Mouse (Mus musculus): Measurements from ENCODE around the gene Olfr1264. TPM values are rescaled to one million over a fixed set of nuclear protein-coding genes. Genes with fewer than 3 reads are reported as not detected.

Gene Olfr1264
- polyA plus RNA-seq (2014; fragmentation: Nextera tagmentation; extraction: Ambion mirVana): not detected in 2 replicates

DNA sequence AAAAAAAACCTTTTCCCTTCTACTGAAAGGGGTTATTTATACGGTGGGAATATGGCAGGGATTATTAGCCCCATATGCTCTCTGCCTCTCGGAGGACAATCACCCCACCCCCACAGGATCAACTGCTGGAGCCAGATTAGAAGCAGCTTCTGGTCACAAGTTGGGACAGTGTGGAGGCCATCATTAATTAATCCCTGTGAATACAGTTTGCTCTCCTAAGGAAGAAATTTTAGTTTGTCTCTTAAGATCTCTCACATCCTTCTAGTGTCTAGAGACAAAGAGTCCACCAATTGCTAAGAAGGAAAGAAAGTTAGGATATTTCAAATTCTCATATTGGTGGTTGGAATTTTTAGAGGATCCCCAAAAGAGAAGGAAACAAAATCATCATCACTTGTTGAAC is at the start of gene Olfr1264:
TSS of gene Olfr1264 (minus strand) at position 101 of the 400 bp plus-strand sequence.
- Histone ChIP-seq H3K4me1 (replicated peaks; ENCODE audit: control insufficient read depth, insufficient read depth, low read length) (no peaks in the 10 kb centered on the region), H3K4me2 (no peak within 1 kb of the TSS), H3K9ac (ENCODE audit: low read depth, low read length) (no peak within 1 kb of the TSS), H3K9me3 (ENCODE audit: control insufficient read depth, low read length) (no peaks in the 10 kb centered on the region), H3K27ac (ENCODE audit: low read depth, low read length) (no peak within 1 kb of the TSS), H3K36me3 (ENCODE audit: control insufficient read depth, insufficient read depth, low read length) (no peaks in the 10 kb centered on the region), H3K27me3 (replicated peaks; ENCODE audit: control insufficient read depth, insufficient read depth, low read length) (no peaks in the 10 kb centered on the region), H3K4me3 (ENCODE audit: low read depth, low read length) (no peak within 1 kb of the TSS)
- no peak for DNase-seq (ENCODE audit: low spot score)
- WGBS: 78% methylated on average over 2 of the region's 2 CpGs
- no peak for ATAC-seq (replicated peaks; ENCODE audit: low FRiP score)

DNA sequence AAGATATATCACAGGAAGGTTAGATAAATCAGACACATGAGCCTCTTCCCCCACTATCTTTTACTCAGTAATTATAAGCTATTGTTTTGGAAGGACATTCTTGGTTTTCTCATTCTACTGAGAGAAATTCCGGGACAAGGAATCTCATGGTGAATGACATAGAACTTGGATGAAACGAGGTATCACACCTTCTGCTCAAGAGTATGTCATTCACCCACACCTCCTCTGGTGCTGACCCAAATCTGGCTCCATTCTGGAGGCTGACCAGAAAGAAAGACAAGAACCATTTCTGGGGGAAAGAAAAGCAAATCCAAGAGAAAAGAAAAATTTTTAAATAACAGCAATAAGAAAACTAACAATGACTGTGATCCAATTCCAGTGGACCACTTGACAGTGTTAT is 44.7 kb upstream of the Olfr1264 start:
- Histone ChIP-seq H3K27ac (ENCODE audit: low read depth, low read length) (no peak overlapping the region), H3K4me1 (replicated peaks; ENCODE audit: control insufficient read depth, insufficient read depth, low read length) (no peaks in the 10 kb centered on the region), H3K4me3 (ENCODE audit: low read depth, low read length) (no peak overlapping the region), H3K27me3 (replicated peaks; ENCODE audit: control insufficient read depth, insufficient read depth, low read length) (no peaks in the 10 kb centered on the region), H3K36me3 (ENCODE audit: control insufficient read depth, insufficient read depth, low read length) (no peaks in the 10 kb centered on the region), H3K9ac (ENCODE audit: low read depth, low read length) (no peak overlapping the region), H3K4me2 (no peak overlapping the region), H3K9me3 (ENCODE audit: control insufficient read depth, low read length) (no peaks in the 10 kb centered on the region)
- no peak for ATAC-seq (replicated peaks; ENCODE audit: low FRiP score)
- DNase-seq (ENCODE audit: low spot score): no peak
- 72% methylated on average over 2 of the region's 2 CpGs for WGBS

DNA sequence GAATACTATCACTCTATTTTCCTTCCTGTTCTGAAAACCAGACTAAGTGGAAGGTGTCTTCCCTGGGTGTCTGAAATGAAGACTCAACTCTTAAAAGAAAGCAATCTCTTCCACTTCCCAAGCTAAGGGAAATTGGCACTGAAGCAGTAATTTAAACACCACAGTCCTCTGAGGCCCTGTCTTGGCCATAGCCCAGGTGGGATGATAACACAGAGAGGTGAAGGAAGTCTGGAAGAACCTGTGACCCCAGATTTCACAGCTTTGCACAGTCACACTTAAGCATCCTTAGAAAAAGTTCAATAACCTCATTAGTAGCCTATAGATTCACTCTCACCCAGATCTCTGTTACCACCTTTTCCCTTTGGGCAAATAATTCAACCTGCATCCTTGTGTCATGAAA is 38.1 kb upstream of the Olfr1264 start, which contains the start of gene Olfr140:
TSS of gene Olfr140 (minus strand) at position 101 of the 400 bp plus-strand sequence.
- Histone ChIP-seq H3K9me3 (ENCODE audit: control insufficient read depth, low read length) (no peaks in the 10 kb centered on the region), H3K27ac (ENCODE audit: low read depth, low read length) (no peak within 1 kb of the TSS), H3K4me1 (replicated peaks; ENCODE audit: control insufficient read depth, insufficient read depth, low read length) (no peaks in the 10 kb centered on the region), H3K4me3 (ENCODE audit: low read depth, low read length) (no peak within 1 kb of the TSS), H3K9ac (ENCODE audit: low read depth, low read length) (no peak within 1 kb of the TSS), H3K4me2 (no peak within 1 kb of the TSS), H3K36me3 (ENCODE audit: control insufficient read depth, insufficient read depth, low read length) (no peaks in the 10 kb centered on the region), H3K27me3 (replicated peaks; ENCODE audit: control insufficient read depth, insufficient read depth, low read length) (no peaks in the 10 kb centered on the region)
- ATAC-seq (replicated peaks; ENCODE audit: low FRiP score) (no peak), DNase-seq (ENCODE audit: low spot score) (no peak)

DNA sequence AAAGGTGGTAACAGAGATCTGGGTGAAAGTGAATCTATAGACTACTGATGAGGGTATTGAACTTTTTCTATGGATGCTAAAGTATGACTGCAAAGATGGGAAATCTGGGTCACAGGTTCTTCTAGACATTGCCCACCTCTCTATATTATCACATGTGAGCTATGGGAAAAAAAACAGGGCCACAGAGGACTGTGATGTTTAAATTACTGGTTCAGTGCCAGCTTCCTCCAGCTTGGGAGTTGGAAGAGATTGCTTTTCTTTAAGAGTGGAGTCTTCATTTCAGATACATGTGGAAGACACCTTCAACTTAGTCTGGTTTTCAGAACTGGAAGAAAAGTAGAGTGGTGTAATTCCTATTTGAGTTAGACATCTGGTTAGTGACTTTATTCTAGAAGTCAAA is 9.7 kb upstream of the Olfr1264 start, which contains the start of gene Olfr1265:
TSS of gene Olfr1265 (plus strand) at position 301 of the 400 bp plus-strand sequence.
- Histone ChIP-seq H3K9ac (ENCODE audit: low read depth, low read length) (no peak within 1 kb of the TSS), H3K36me3 (ENCODE audit: control insufficient read depth, insufficient read depth, low read length) (no peaks in the 10 kb centered on the region), H3K9me3 (ENCODE audit: control insufficient read depth, low read length) (no peaks in the 10 kb centered on the region), H3K4me3 (ENCODE audit: low read depth, low read length) (no peak within 1 kb of the TSS), H3K4me2 (no peak within 1 kb of the TSS), H3K27me3 (replicated peaks; ENCODE audit: control insufficient read depth, insufficient read depth, low read length) (no peaks in the 10 kb centered on the region), H3K27ac (ENCODE audit: low read depth, low read length) (no peak within 1 kb of the TSS), H3K4me1 (replicated peaks; ENCODE audit: control insufficient read depth, insufficient read depth, low read length) (no peaks in the 10 kb centered on the region)
- no peak for ATAC-seq (replicated peaks; ENCODE audit: low FRiP score)
- no peak for DNase-seq (ENCODE audit: low spot score)

DNA sequence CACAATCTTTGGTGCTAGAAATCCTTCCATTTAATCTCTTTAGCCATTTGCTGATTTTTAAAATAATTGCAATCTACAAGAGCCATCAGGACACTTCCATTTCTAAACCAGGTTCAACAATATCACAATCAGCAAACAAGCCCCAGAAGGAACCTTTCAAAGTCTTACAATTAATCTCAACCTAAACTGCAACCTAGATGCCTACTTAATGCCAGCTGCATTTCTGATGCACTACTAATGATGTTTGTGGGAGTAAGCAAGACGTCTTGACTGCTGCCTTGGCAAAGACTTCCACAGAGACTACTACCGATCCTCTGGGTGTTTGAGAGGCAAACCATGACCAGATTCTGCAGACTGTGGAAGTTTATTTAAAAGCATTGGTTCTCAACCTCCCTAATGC is 13.5 kb downstream of the Olfr1264 start, which contains the start of gene Olfr1263:
TSS of gene Olfr1263 (plus strand) at position 301 of the 400 bp plus-strand sequence.
- H3K9me3 ChIP-seq (ENCODE audit: control insufficient read depth, low read length): no peaks in the 10 kb centered on the region
- no peaks in the 10 kb centered on the region for H3K36me3 ChIP-seq (ENCODE audit: control insufficient read depth, insufficient read depth, low read length)
- H3K4me2 ChIP-seq: no peak within 1 kb of the TSS
- H3K27me3 ChIP-seq (replicated peaks; ENCODE audit: control insufficient read depth, insufficient read depth, low read length): no peaks in the 10 kb centered on the region
- H3K9ac ChIP-seq (ENCODE audit: low read depth, low read length): no peak within 1 kb of the TSS
- ATAC-seq (replicated peaks; ENCODE audit: low FRiP score): no peak
- H3K4me3 ChIP-seq (ENCODE audit: low read depth, low read length): no peak within 1 kb of the TSS
- 71% methylated on average over 2 of the region's 2 CpGs for WGBS
- no peak for DNase-seq (ENCODE audit: low spot score)
- no peak within 1 kb of the TSS for H3K27ac ChIP-seq (ENCODE audit: low read depth, low read length)
- no peaks in the 10 kb centered on the region for H3K4me1 ChIP-seq (replicated peaks; ENCODE audit: control insufficient read depth, insufficient read depth, low read length)

DNA sequence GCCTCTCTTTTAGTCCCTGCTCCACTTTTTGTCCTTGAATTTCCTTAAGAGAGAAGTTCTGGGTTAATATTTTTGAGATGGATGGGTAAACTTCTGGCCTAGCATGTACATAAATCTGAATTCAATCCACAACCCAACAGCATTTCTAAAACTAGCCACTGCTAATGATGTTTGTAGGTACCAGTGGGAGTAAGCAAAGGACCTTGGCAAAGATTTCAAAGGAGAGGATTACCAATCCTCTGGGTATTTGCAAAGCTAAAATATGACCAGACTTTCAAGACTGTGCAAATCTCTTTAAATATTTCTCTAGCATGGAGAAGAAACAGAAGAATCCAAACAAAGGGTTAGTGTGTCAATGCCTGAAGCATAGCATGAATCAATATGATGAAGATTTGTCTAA is 25.5 kb downstream of the Olfr1264 start, which contains the start of gene Olfr1262:
TSS of gene Olfr1262 (plus strand) at position 301 of the 400 bp plus-strand sequence.
- no peaks in the 10 kb centered on the region for H3K27me3 ChIP-seq (replicated peaks; ENCODE audit: control insufficient read depth, insufficient read depth, low read length)
- no peak within 1 kb of the TSS for H3K4me2 ChIP-seq
- no peak for DNase-seq (ENCODE audit: low spot score)
- H3K9me3 ChIP-seq (ENCODE audit: control insufficient read depth, low read length): no peaks in the 10 kb centered on the region
- no peaks in the 10 kb centered on the region for H3K4me1 ChIP-seq (replicated peaks; ENCODE audit: control insufficient read depth, insufficient read depth, low read length)
- no peaks in the 10 kb centered on the region for H3K36me3 ChIP-seq (ENCODE audit: control insufficient read depth, insufficient read depth, low read length)
- no peak within 1 kb of the TSS for H3K4me3 ChIP-seq (ENCODE audit: low read depth, low read length)
- no peak within 1 kb of the TSS for H3K27ac ChIP-seq (ENCODE audit: low read depth, low read length)
- no peak within 1 kb of the TSS for H3K9ac ChIP-seq (ENCODE audit: low read depth, low read length)
- no peak for ATAC-seq (replicated peaks; ENCODE audit: low FRiP score)

DNA sequence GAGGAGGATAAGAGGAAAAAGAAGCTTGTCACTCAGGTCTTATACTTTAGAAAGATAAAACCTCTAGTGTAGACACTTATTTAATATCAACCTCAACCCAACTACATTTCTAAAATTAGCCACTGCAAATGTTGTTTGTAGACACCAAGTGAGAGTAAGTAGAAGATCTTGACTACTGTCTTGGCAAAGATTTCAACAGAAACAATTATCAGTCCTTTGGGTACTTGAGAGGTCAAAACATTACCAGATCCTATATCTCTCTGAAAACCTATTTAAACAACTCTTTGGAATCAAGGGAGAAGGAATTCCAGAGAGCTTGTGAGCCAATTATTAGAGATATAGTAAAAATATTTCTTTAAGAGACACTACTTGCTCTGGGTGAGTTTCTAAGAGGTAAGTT is 34.5 kb downstream of the Olfr1264 start, which contains the start of gene Olfr1261:
TSS of gene Olfr1261 (plus strand) at position 301 of the 400 bp plus-strand sequence.
- Histone ChIP-seq H3K4me2 (no peak within 1 kb of the TSS), H3K9me3 (ENCODE audit: control insufficient read depth, low read length) (no peaks in the 10 kb centered on the region), H3K27me3 (replicated peaks; ENCODE audit: control insufficient read depth, insufficient read depth, low read length) (no peaks in the 10 kb centered on the region), H3K36me3 (ENCODE audit: control insufficient read depth, insufficient read depth, low read length) (no peaks in the 10 kb centered on the region), H3K4me1 (replicated peaks; ENCODE audit: control insufficient read depth, insufficient read depth, low read length) (no peaks in the 10 kb centered on the region), H3K27ac (ENCODE audit: low read depth, low read length) (no peak within 1 kb of the TSS), H3K9ac (ENCODE audit: low read depth, low read length) (no peak within 1 kb of the TSS), H3K4me3 (ENCODE audit: low read depth, low read length) (no peak within 1 kb of the TSS)
- no peak for DNase-seq (ENCODE audit: low spot score)
- no peak for ATAC-seq (replicated peaks; ENCODE audit: low FRiP score)

DNA sequence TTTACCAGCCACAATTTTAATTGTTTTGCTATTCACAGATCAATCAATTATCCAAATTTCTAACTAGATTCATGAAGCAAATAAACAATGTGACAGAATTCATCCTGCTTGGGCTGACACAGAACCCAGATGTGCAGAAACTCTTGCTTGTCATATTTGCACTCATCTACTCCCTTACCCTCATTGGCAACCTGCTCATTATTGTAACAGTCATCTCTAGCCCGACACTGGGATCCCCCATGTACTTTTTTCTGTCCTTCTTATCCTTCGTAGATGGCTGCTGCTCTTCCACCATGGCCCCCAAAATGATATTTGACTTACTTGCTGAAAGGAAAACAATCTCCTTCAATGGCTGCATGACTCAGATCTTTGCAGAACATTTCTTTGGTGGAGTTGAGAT is 47.7 kb downstream of the Olfr1264 start:
- Histone ChIP-seq H3K4me2 (no peak overlapping the region), H3K27ac (ENCODE audit: low read depth, low read length) (no peak overlapping the region), H3K9ac (ENCODE audit: low read depth, low read length) (no peak overlapping the region), H3K4me1 (replicated peaks; ENCODE audit: control insufficient read depth, insufficient read depth, low read length) (no peaks in the 10 kb centered on the region), H3K27me3 (replicated peaks; ENCODE audit: control insufficient read depth, insufficient read depth, low read length) (no peaks in the 10 kb centered on the region), H3K4me3 (ENCODE audit: low read depth, low read length) (no peak overlapping the region), H3K36me3 (ENCODE audit: control insufficient read depth, insufficient read depth, low read length) (no peaks in the 10 kb centered on the region), H3K9me3 (ENCODE audit: control insufficient read depth, low read length) (no peaks in the 10 kb centered on the region)
- WGBS: 75% methylated on average over 2 of the region's 2 CpGs
- DNase-seq (ENCODE audit: low spot score): no peak
- no peak for ATAC-seq (replicated peaks; ENCODE audit: low FRiP score)

DNA sequence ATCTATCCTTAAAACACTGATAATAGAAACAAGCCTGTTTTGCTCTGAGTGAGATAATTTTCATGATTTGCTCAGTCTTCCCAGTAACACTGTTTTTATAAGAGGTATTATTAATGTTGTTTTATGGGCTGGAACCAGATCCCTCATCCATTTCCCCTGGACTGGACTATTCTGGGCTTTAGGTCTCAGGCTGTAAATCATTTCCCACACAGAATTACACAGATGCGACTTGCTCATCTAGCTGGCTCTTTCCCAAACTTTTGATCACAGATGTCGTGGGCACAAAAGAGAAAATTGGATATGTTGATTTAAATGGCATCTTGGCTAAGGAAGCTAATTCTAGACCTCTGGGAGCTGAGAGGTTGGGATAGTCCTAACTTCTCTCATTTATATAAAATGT is 51.2 kb downstream of the Olfr1264 start, which contains the start of gene Olfr1260:
TSS of gene Olfr1260 (plus strand) at position 157 of the 400 bp plus-strand sequence.
- Histone ChIP-seq H3K4me2 (no peak within 1 kb of the TSS), H3K9me3 (ENCODE audit: control insufficient read depth, low read length) (no peaks in the 10 kb centered on the region), H3K36me3 (ENCODE audit: control insufficient read depth, insufficient read depth, low read length) (no peaks in the 10 kb centered on the region), H3K27me3 (replicated peaks; ENCODE audit: control insufficient read depth, insufficient read depth, low read length) (no peaks in the 10 kb centered on the region), H3K4me1 (replicated peaks; ENCODE audit: control insufficient read depth, insufficient read depth, low read length) (no peaks in the 10 kb centered on the region), H3K9ac (ENCODE audit: low read depth, low read length) (no peak within 1 kb of the TSS), H3K27ac (ENCODE audit: low read depth, low read length) (no peak within 1 kb of the TSS), H3K4me3 (ENCODE audit: low read depth, low read length) (no peak within 1 kb of the TSS)
- ATAC-seq (replicated peaks; ENCODE audit: low FRiP score) (no peak), DNase-seq (ENCODE audit: low spot score) (no peak)
- 64% methylated on average over 2 of the region's 2 CpGs for WGBS
